Mouse (Mus musculus) kidney, postnatal 0 days (tissue): ENCODE measurements at regions not wholly inside any gene's neighbourhood (a gene's known extent, or its start where the extent isn't known, plus 50 kb on each side); places are given as distances from the start of the nearest gene placed in this dataset.

Experiments
- ATAC-seq: fragments of 200-750 bp; cut with Nextera tagmentation; replicated peaks from 2 replicates; pipeline ENCODE4 v1.8.0; 2017; ENCODE audit warnings: low read depth, moderate number of reproducible peaks, moderate TSS enrichment, moderate library complexity; ENCODE audit not compliant: low FRiP score
- DNase-seq: peaks from one replicate; pipeline ENCODE4 v3.0.0-alpha.2; 2016; ENCODE audit warnings: low spot score
- H3K27ac ChIP-seq: fragments of 300-500 bp; sonication (generic); 2 replicates; pipeline ENCODE4 v1.5.1; 2014; ENCODE audit warnings: mild to moderate bottlenecking
- H3K27me3 ChIP-seq: fragments of 300-500 bp; sonication (generic); 2 replicates; pipeline ENCODE4 v1.6.1; 2014; ENCODE audit warnings: low read length, mixed read lengths; ENCODE audit not compliant: insufficient read depth
- H3K36me3 ChIP-seq: fragments of 300-500 bp; sonication (generic); 2 replicates; pipeline ENCODE4 v1.6.1; 2014; ENCODE audit warnings: low read length, mixed read lengths; ENCODE audit not compliant: insufficient read depth
- H3K4me1 ChIP-seq: fragments of 300-500 bp; sonication (generic); replicated peaks from 2 replicates; pipeline ENCODE4 v1.6.1; 2014; ENCODE audit warnings: antibody characterized with exemption, low read length, mixed read lengths; ENCODE audit not compliant: insufficient read depth
- H3K4me2 ChIP-seq: fragments of 300-500 bp; sonication (generic); 2 replicates; pipeline ENCODE4 v1.6.1; 2014; ENCODE audit warnings: mild to moderate bottlenecking, low read length, moderate library complexity, mixed read lengths
- H3K4me3 ChIP-seq: fragments of 300-500 bp; sonication (generic); replicated peaks from 2 replicates; pipeline ENCODE4 v1.5.1; 2014; ENCODE audit warnings: low read depth, low read length
- H3K9ac ChIP-seq: fragments of 300-500 bp; sonication (generic); 2 replicates; pipeline ENCODE4 v1.6.1; 2014; ENCODE audit warnings: low read depth, low read length
- H3K9me3 ChIP-seq: fragments of 300-500 bp; sonication (generic); replicated peaks from 2 replicates; pipeline ENCODE4 v1.6.1; 2016; ENCODE audit warnings: low read length, inconsistent platforms, mixed read lengths
- CTCF ChIP-seq: IDR thresholded peaks from 2 replicates; pipeline ENCODE4 v1.5.1; 2016; ENCODE audit warnings: antibody characterized with exemption, low read depth, mild to moderate bottlenecking, moderate library complexity
- WGBS: fragments of 180-500 bp; shearing (Covaris S2); extraction: QIAGEN DNeasy Blood & Tissue Kit; methylation state at CpG from one replicate; pipeline ENCODE4 v1.1.7; 2014; 5-methylcytosine and 5-hydroxymethylcytosine counted together

- no peak overlapping the region for H3K27ac ChIP-seq
- no peak overlapping the region for H3K4me2 ChIP-seq
- H3K36me3 ChIP-seq = no peaks in the 10 kb centered on the region
- H3K4me1 ChIP-seq = 0 out of 2 replicates have a peak, but pooled peaks cover 3% of the 10 kb centered on the region
- 68% methylated on average over 12 of the region's 12 CpGs for WGBS
- ATAC-seq (no peak), DNase-seq (no peak)
- H3K4me3 ChIP-seq = no peak overlapping the region
- H3K9ac ChIP-seq = no peak overlapping the region
- H3K9me3 ChIP-seq = no peaks in the 10 kb centered on the region
- H3K27me3 ChIP-seq = no peaks in the 10 kb centered on the region
- TF ChIP-seq CTCF = no peak
These were observed 421.6 kb downstream of the Efnb2 start for GRCm38 (mm10) chr8:8239489-8239888.

DNA sequence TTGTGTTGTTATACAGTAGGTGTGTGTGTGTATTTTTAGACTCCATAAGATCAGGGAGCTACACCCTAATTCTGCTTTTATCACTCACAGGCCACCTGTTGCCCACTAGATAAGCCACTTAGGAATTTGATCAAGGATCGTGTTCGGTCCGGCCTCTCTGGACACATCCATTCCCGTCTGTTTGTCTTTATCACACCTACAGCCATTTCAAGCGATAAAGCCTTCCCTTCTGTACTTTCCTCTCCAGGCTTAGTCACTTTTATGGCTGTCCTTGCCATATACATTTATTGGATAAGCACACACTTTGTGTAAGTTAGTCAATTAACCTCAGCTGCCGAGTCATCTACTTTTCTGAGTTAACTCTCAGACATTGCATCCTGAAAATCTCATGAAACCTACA lies 423.0 kb downstream of the Efnb2 start:
- H3K4me1 ChIP-seq = 0 out of 2 replicates have a peak, but pooled peaks cover 3% of the 10 kb centered on the region

DNA sequence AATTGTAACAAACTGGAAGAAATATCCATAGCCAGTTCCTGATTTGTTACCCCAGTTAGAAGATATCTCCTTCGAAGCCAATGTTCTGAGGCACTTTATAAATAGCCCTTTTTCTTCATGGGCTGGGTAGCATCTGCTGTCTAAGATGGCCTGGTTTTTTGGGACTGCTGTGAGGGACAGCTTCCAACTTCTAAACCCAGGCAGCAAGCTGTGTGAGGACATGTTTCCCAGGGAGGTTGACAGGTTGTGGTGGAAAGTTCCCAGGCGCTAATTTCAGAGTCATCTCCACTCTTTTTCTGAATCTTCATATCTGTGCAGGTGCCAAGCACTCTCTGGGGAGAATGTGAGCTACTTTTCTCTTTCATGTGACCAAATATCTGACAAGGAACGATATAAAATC lies 427.4 kb downstream of the Efnb2 start:
- Histone ChIP-seq H3K4me3 (no peak overlapping the region), H3K4me2 (no peak overlapping the region), H3K9ac (no peak overlapping the region), H3K4me1 (no peaks in the 10 kb centered on the region), H3K27ac (no peak overlapping the region), H3K9me3 (no peaks in the 10 kb centered on the region), H3K36me3 (no peaks in the 10 kb centered on the region), H3K27me3 (no peaks in the 10 kb centered on the region)
- ATAC-seq = no peak
- DNase-seq = no peak
- WGBS = 89% methylated on average over 3 of the region's 3 CpGs
- no peak for TF ChIP-seq CTCF

More for the DNA sequence above, 423.0 kb downstream of the Efnb2 start:
- no peak overlapping the region for H3K4me3 ChIP-seq
- no peak overlapping the region for H3K4me2 ChIP-seq
- H3K36me3 ChIP-seq = no peaks in the 10 kb centered on the region
- WGBS = 83% methylated on average over 6 of the region's 6 CpGs
- H3K27ac ChIP-seq = no peak overlapping the region
- H3K9ac ChIP-seq = no peak overlapping the region
- DNase-seq (no peak), ATAC-seq (no peak)
- no peak for TF ChIP-seq CTCF
- H3K27me3 ChIP-seq = no peaks in the 10 kb centered on the region
- H3K9me3 ChIP-seq = no peaks in the 10 kb centered on the region

DNA sequence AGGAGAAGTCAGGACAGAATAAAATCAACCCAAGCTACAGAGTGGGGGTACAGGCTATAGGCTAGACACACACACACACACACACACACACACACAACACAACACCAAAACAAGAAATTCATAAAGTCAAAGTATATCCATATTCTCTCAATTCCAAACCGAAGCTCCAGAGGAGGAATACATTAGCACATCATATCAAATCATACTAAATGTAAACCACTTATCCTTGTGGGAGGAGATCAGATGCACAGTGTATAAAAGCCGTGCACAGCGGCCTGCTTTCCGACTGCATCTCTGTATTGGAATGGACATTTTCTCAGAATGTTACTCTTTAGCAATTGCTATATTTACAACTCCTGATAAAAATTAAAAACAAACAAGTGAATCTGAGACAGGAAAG lies 427.9 kb downstream of the Efnb2 start:
- Histone ChIP-seq H3K4me2 (no peak overlapping the region), H3K36me3 (no peaks in the 10 kb centered on the region), H3K9me3 (no peaks in the 10 kb centered on the region), H3K4me1 (no peaks in the 10 kb centered on the region), H3K9ac (no peak overlapping the region), H3K27me3 (no peaks in the 10 kb centered on the region), H3K4me3 (no peak overlapping the region), H3K27ac (no peak overlapping the region)
- WGBS = 90% methylated on average over 4 of the region's 4 CpGs
- ATAC-seq (no peak), DNase-seq (no peak)
- no peak for TF ChIP-seq CTCF

DNA sequence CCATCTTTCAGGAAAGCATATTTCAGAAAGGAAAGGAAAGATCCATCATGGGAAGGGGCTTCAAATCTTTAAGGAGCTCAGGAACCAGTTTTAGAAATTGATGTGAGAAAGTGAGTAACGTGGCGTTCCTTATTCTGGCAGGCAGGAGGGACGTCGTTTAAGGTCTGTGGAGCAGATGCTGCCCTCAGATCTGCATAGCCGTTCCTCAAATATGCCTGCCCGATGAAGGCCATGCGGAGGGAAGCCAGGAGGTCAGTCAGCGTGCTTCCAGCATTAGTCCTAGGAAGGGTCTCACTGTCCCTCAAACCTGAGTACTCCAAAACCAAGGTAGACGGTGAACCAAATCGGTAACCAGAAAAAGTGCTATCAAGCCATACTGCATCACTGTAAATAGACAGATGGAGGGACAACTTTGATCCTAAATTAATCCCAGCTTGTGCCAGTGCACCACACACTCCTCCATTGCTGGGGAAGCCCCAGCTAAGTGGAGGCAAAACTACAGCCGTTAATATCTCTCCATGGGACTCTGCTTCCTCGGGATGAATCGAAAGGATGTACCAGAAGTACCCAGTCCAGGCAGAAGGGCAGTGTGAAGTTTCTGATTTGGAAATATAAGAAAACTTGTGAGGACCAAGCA lies 428.9 kb downstream of the Efnb2 start:
- Histone ChIP-seq H3K9me3 (no peaks in the 10 kb centered on the region), H3K4me1 (no peaks in the 10 kb centered on the region), H3K27ac (no peak overlapping the region), H3K36me3 (no peaks in the 10 kb centered on the region), H3K9ac (no peak overlapping the region), H3K4me2 (no peak overlapping the region), H3K27me3 (no peaks in the 10 kb centered on the region), H3K4me3 (no peak overlapping the region)
- ATAC-seq (no peak), DNase-seq (no peak)
- no peak for TF ChIP-seq CTCF
- WGBS = 79% methylated on average over 13 of the region's 13 CpGs

DNA sequence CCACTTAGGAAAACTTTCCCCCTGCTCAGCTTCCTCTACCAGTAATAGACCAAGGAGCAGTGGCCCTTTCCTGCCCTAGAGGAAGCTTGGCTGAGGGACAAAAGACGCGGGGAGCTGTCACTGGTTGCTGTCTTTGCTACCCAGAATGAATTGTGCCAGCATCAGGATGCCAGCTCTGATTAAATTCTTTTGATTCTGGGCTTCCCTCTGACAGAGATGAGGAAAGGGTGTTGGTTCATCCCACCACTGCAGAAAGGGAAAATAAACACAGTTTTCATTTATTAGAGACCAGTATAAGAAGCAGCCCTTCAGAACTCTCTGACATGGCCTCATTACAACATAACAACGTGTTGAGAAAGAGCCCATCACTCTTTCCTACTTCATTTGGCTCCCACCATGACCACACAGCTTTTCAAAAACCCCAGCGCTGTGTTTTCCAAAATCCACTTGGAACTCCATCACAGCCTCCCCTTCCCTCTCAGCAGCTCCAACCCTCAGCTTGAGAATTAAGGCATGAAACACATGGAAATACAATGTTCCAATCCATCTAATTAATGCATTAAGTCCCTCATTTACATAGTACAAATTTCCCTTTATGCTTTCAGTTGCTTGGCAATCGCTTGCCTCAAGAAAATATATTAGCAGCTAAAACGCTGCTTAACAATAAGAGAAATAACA lies 429.6 kb downstream of the Efnb2 start:
- ATAC-seq (no peak), DNase-seq (no peak)
- Histone ChIP-seq H3K9ac (no peak overlapping the region), H3K4me1 (no peaks in the 10 kb centered on the region), H3K9me3 (no peaks in the 10 kb centered on the region), H3K27me3 (no peaks in the 10 kb centered on the region), H3K4me3 (no peak overlapping the region), H3K27ac (no peak overlapping the region), H3K4me2 (no peak overlapping the region), H3K36me3 (no peaks in the 10 kb centered on the region)
- WGBS = 76% methylated on average over 6 of the region's 6 CpGs
- TF ChIP-seq CTCF = no peak
